Mouse (Mus musculus) forebrain, embryonic 15.5 days (tissue): ENCODE results near the gene Dclre1c. TPM values are rescaled to one million over a fixed set of nuclear protein-coding genes. Genes with fewer than 3 reads are reported as not detected.
"Not testable (repeated sequence)": the region's sequence is repeated elsewhere in the genome, so short reads cannot be mapped to it uniquely, and the experiment has no call there.

Source experiments
- ATAC-seq: fragments of 200-750 bp; cut with Nextera tagmentation; replicated peaks from 2 replicates; pipeline ENCODE4 v1.8.0; 2017; ENCODE audit warnings: mild to moderate bottlenecking, moderate TSS enrichment, moderate library complexity
- H3K27ac ChIP-seq: fragments of 300-500 bp; sonication (generic); replicated peaks from 2 replicates; pipeline ENCODE4 v1.5.1; 2015; ENCODE audit warnings: mild to moderate bottlenecking, inconsistent platforms
- H3K27me3 ChIP-seq: fragments of 300-500 bp; sonication (generic); 2 replicates; pipeline ENCODE4 v1.6.1; 2015; ENCODE audit warnings: inconsistent platforms
- H3K36me3 ChIP-seq: fragments of 300-500 bp; sonication (generic); 2 replicates; pipeline ENCODE4 v1.6.1; 2015; ENCODE audit warnings: mild to moderate bottlenecking, inconsistent platforms
- H3K4me1 ChIP-seq: fragments of 300-500 bp; sonication (generic); 2 replicates; pipeline ENCODE4 v1.6.1; 2015; ENCODE audit warnings: inconsistent platforms
- H3K4me2 ChIP-seq: fragments of 300-500 bp; sonication (generic); replicated peaks from 2 replicates; pipeline ENCODE4 v1.6.1; 2015; ENCODE audit warnings: mild to moderate bottlenecking, inconsistent platforms
- H3K4me3 ChIP-seq: fragments of 300-500 bp; sonication (generic); 2 replicates; pipeline ENCODE4 v1.5.1; 2015; ENCODE audit warnings: mild to moderate bottlenecking, inconsistent platforms
- H3K9ac ChIP-seq: fragments of 300-500 bp; sonication (generic); replicated peaks from 2 replicates; pipeline ENCODE4 v1.6.1; 2015; ENCODE audit warnings: mild to moderate bottlenecking, inconsistent platforms
- H3K9me3 ChIP-seq: fragments of 300-500 bp; sonication (generic); 2 replicates; pipeline ENCODE4 v1.6.1; 2016; ENCODE audit warnings: inconsistent platforms
- WGBS: fragments of 180-500 bp; shearing (Covaris S2); methylation state at CpG from one replicate; pipeline ENCODE4 v1.1.7; 2015; ENCODE audit warnings: mixed read lengths; 5-methylcytosine and 5-hydroxymethylcytosine counted together
- polyA plus RNA-seq: library from polyadenylated mRNA; unstranded; fragments of >200 nt; fragmentation: Nextera tagmentation; extraction: Ambion mirVana; gene quantifications from 2 replicates; pipeline ENCODE4 v1.2.1, GENCODE M21; 2015

Gene Dclre1c
- 8.7 and 9.9 TPM in 2 replicates for polyA plus RNA-seq

GRCm38 (mm10) chr2:3423841-3424578 lies at the start of gene Dclre1c:
Gene Dclre1c (plus strand): TSS chr2:3424131.
- no peak within 1 kb of the TSS for H3K27ac ChIP-seq
- peaks cover 14% of the 10 kb centered on the region for H3K4me1 ChIP-seq
- peaks cover 4% of the 10 kb centered on the region; the same call in 1 of the 2 replicates for H3K36me3 ChIP-seq
- no peaks in the 10 kb centered on the region for H3K27me3 ChIP-seq
- H3K4me3 ChIP-seq: peak within 1 kb of the TSS; percentile 58
- ATAC-seq: peak; percentile 99
- peak within 1 kb of the TSS; percentile 93 for H3K4me2 ChIP-seq
- WGBS: 1% methylated on average over 29 of the region's 29 CpGs
- peak within 1 kb of the TSS; percentile 52 for H3K9ac ChIP-seq
- H3K9me3 ChIP-seq: no peaks in the 10 kb centered on the region

GRCm38 (mm10) chr2:3387105-3387860 lies 36.6 kb upstream of the Dclre1c start:
- Histone ChIP-seq H3K27ac (no peak overlapping the region), H3K4me3 (no peak overlapping the region), H3K36me3 (no peaks in the 10 kb centered on the region), H3K4me1 (no peaks in the 10 kb centered on the region), H3K27me3 (no peaks in the 10 kb centered on the region), H3K4me2 (no peak overlapping the region), H3K9ac (no peak overlapping the region), H3K9me3 (no peaks in the 10 kb centered on the region)
- ATAC-seq: no peak
- WGBS: 77% methylated on average over 6 of the region's 6 CpGs

- Histone ChIP-seq H3K27me3 (no peaks in the 10 kb centered on the region), H3K4me3 (no peak overlapping the region), H3K4me1 (no peaks in the 10 kb centered on the region), H3K27ac (no peak overlapping the region), H3K9me3 (no peaks in the 10 kb centered on the region), H3K4me2 (no peak overlapping the region), H3K36me3 (no peaks in the 10 kb centered on the region), H3K9ac (no peak overlapping the region)
- WGBS: 79% methylated on average over 2 of the region's 2 CpGs
- ATAC-seq: no peak
Measured at GRCm38 (mm10) chr2:3391945-3392344, 32.0 kb upstream of the Dclre1c start.

GRCm38 (mm10) chr2:3397110-3397509 lies 26.8 kb upstream of the Dclre1c start, which contains the start of gene Olah:
Gene Olah (minus strand): TSS chr2:3397210.
- not testable (repeated sequence) for ATAC-seq
- 69% methylated on average over 10 of the region's 10 CpGs for WGBS

GRCm38 (mm10) chr2:3405981-3406380 lies 17.9 kb upstream of the Dclre1c start:
- no peak overlapping the region for H3K27ac ChIP-seq
- no peak overlapping the region for H3K9ac ChIP-seq
- no peaks in the 10 kb centered on the region for H3K36me3 ChIP-seq
- H3K4me2 ChIP-seq: no peak overlapping the region
- H3K27me3 ChIP-seq: no peaks in the 10 kb centered on the region
- 84% methylated on average over 4 of the region's 4 CpGs for WGBS
- H3K4me1 ChIP-seq: no peaks in the 10 kb centered on the region
- no peak overlapping the region for H3K4me3 ChIP-seq
- no peak for ATAC-seq
- H3K9me3 ChIP-seq: no peaks in the 10 kb centered on the region

More at GRCm38 (mm10) chr2:3397110-3397509, 26.8 kb upstream of the Dclre1c start, which contains the start of gene Olah:
- not testable (repeated sequence) for H3K9ac ChIP-seq, H3K4me2 ChIP-seq, H3K36me3 ChIP-seq, H3K27ac ChIP-seq, H3K4me3 ChIP-seq, H3K4me1 ChIP-seq, H3K9me3 ChIP-seq, H3K27me3 ChIP-seq

- Histone ChIP-seq H3K4me1 (no peaks in the 10 kb centered on the region), H3K4me2 (no peak overlapping the region)
- 84% methylated on average over 7 of the region's 7 CpGs for WGBS
Measured at GRCm38 (mm10) chr2:3407756-3408155, 16.2 kb upstream of the Dclre1c start.

GRCm38 (mm10) chr2:3414241-3414640 lies 9.7 kb upstream of the Dclre1c start:
- no peak for ATAC-seq
- Histone ChIP-seq H3K9ac (no peak overlapping the region), H3K9me3 (no peaks in the 10 kb centered on the region), H3K4me1 (peaks cover 6% of the 10 kb centered on the region; the same call in 1 of the 2 replicates), H3K27ac (no peak overlapping the region), H3K4me3 (no peak overlapping the region), H3K27me3 (peaks cover 17% of the 10 kb centered on the region), H3K36me3 (no peaks in the 10 kb centered on the region), H3K4me2 (no peak overlapping the region)
- 30% methylated on average over 4 of the region's 4 CpGs for WGBS

More at GRCm38 (mm10) chr2:3407756-3408155, 16.2 kb upstream of the Dclre1c start:
- H3K36me3 ChIP-seq: no peaks in the 10 kb centered on the region
- H3K27ac ChIP-seq: no peak overlapping the region
- H3K4me3 ChIP-seq: no peak overlapping the region
- H3K9ac ChIP-seq: no peak overlapping the region
- no peak for ATAC-seq
- no peaks in the 10 kb centered on the region for H3K27me3 ChIP-seq
- H3K9me3 ChIP-seq: no peaks in the 10 kb centered on the region

- Histone ChIP-seq H3K4me1 (peaks cover 8% of the 10 kb centered on the region; the same call in 1 of the 2 replicates), H3K27me3 (peaks cover 17% of the 10 kb centered on the region), H3K9ac (no peak overlapping the region), H3K9me3 (no peaks in the 10 kb centered on the region), H3K4me2 (no peak overlapping the region), H3K4me3 (no peak overlapping the region), H3K27ac (no peak overlapping the region), H3K36me3 (no peaks in the 10 kb centered on the region)
- no peak for ATAC-seq
- 69% methylated on average over 1 of the region's 1 CpGs for WGBS
Measured at GRCm38 (mm10) chr2:3415676-3416075, 8.3 kb upstream of the Dclre1c start.

- Histone ChIP-seq H3K27me3 (peaks cover 17% of the 10 kb centered on the region), H3K4me2 (peak overlapping the region; percentile 59), H3K27ac (0 out of 2 replicates have a peak overlapping the region, but pooled peaks have one; percentile 5), H3K9ac (peak overlapping the region; percentile 43), H3K9me3 (no peaks in the 10 kb centered on the region), H3K4me3 (peak overlapping the region; percentile 63), H3K36me3 (no peaks in the 10 kb centered on the region), H3K4me1 (peaks cover 12% of the 10 kb centered on the region)
- 2% methylated on average over 38 of the region's 38 CpGs for WGBS
- peak; percentile 92 for ATAC-seq
Measured at GRCm38 (mm10) chr2:3418883-3419431, 5.0 kb upstream of the Dclre1c start.

GRCm38 (mm10) chr2:3420157-3420556 lies 3.8 kb upstream of the Dclre1c start:
- Histone ChIP-seq H3K4me3 (no peak overlapping the region), H3K36me3 (no peaks in the 10 kb centered on the region), H3K9ac (no peak overlapping the region), H3K9me3 (no peaks in the 10 kb centered on the region), H3K4me1 (peaks cover 21% of the 10 kb centered on the region), H3K27ac (no peak overlapping the region), H3K27me3 (peaks cover 17% of the 10 kb centered on the region), H3K4me2 (no peak overlapping the region)
- no peak for ATAC-seq
- WGBS: 36% methylated on average over 4 of the region's 4 CpGs

- peak within 1 kb of the TSS; percentile 93; the same call in 1 of the 2 replicates for H3K4me2 ChIP-seq
- peaks cover 10% of the 10 kb centered on the region for H3K27me3 ChIP-seq
- 71% methylated on average over 3 of the region's 3 CpGs for WGBS
- H3K27ac ChIP-seq: no peak within 1 kb of the TSS
- H3K4me3 ChIP-seq: no peak within 1 kb of the TSS
- H3K9me3 ChIP-seq: no peaks in the 10 kb centered on the region
- H3K4me1 ChIP-seq: peaks cover 21% of the 10 kb centered on the region
- peaks cover 4% of the 10 kb centered on the region; the same call in 1 of the 2 replicates for H3K36me3 ChIP-seq
- ATAC-seq: no peak
- H3K9ac ChIP-seq: no peak within 1 kb of the TSS
Measured at GRCm38 (mm10) chr2:3422548-3422947, 1.4 kb upstream of the Dclre1c start, which contains the start of gene Meig1. Gene Meig1 (minus strand): TSS chr2:3422648.

GRCm38 (mm10) chr2:3424579-3424910 lies 614 bp downstream of the Dclre1c start:
- peak overlapping the region; percentile 52 for H3K9ac ChIP-seq
- WGBS: 8% methylated on average over 10 of the region's 10 CpGs
- no peak; the same call in 1 of the 2 replicates for ATAC-seq
- H3K4me2 ChIP-seq: peak overlapping the region; percentile 93
- H3K27me3 ChIP-seq: no peaks in the 10 kb centered on the region
- no peaks in the 10 kb centered on the region for H3K9me3 ChIP-seq
- peak overlapping the region; percentile 58 for H3K4me3 ChIP-seq
- H3K27ac ChIP-seq: no peak overlapping the region
- H3K36me3 ChIP-seq: peaks cover 4% of the 10 kb centered on the region
- peaks cover 14% of the 10 kb centered on the region for H3K4me1 ChIP-seq
